Mouse (Mus musculus): ENCODE data around the gene Chdh. TPM values are rescaled to one million over a fixed set of nuclear protein-coding genes. Genes with fewer than 3 reads are reported as not detected.

The Chdh gene
- total RNA-seq, 2 experiments from 2014 or later, result 2.2 to 2.5 TPM

- Histone ChIP-seq H3K4me3 (no peak overlapping the region), H3K27ac (no peak overlapping the region)
- TF ChIP-seq CTCF (conservative IDR thresholded peaks at IDR 0.05), result no peak
- DNase-seq (ENCODE audit: low spot score in 2 of 2), result no peak
Observed at GRCm38 (mm10) chr14:30046976-30047375, 38.2 kb downstream of the Chdh start.

- TF ChIP-seq CTCF (conservative IDR thresholded peaks at IDR 0.05), result peak; percentile 70
- DNase-seq (ENCODE audit: low spot score in 2 of 2), result no peak
- no peak overlapping the region for H3K4me3 ChIP-seq
- no peak overlapping the region for H3K27ac ChIP-seq
Observed at GRCm38 (mm10) chr14:30048049-30048448, 39.2 kb downstream of the Chdh start.

GRCm38 (mm10) chr14:30050280-30050679 lies 41.5 kb downstream of the Chdh start:
- no peak for DNase-seq (ENCODE audit: low spot score in 2 of 2)
- no peak for TF ChIP-seq CTCF (conservative IDR thresholded peaks at IDR 0.05)
- no peak overlapping the region for H3K4me3 ChIP-seq
- no peak overlapping the region for H3K27ac ChIP-seq

DNA sequence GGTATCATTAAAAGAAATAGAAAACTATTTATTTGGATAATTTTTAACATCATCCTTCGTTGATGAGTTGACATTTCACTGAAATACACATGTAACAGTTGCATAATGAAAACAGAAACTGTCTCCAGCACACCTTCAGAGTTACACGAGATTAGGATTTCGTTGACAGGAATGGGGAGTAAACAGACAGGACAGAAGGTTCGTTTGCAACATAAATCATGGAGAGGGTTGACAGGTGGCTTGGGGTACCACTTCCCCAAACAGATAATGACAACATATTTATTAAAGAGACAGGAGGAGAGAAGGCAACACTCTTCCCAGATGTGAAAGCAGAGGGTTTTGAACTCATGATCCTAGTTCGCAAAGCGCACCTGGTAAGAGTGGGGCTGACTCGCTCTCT lies 46.1 kb downstream of the Chdh start:
- DNase-seq (ENCODE audit: low spot score in 2 of 2), result no peak
- no peak for TF ChIP-seq CTCF (conservative IDR thresholded peaks at IDR 0.05)
- no peak overlapping the region for H3K27ac ChIP-seq
- no peak overlapping the region for H3K4me3 ChIP-seq

GRCm38 (mm10) chr14:30056031-30056766 lies 47.4 kb downstream of the Chdh start:
- peak; percentile 19 to 21 for DNase-seq (ENCODE audit: low spot score in 2 of 2)
- peak overlapping the region; percentile 46 for H3K27ac ChIP-seq
- no peak for TF ChIP-seq CTCF (conservative IDR thresholded peaks at IDR 0.05)

GRCm38 (mm10) chr14:30064864-30065263 lies 56.0 kb downstream of the Chdh start:
- DNase-seq (ENCODE audit: low spot score in 2 of 2), result no peak
- TF ChIP-seq CTCF (conservative IDR thresholded peaks at IDR 0.05), result no peak
- no peak overlapping the region for H3K4me3 ChIP-seq
- H3K27ac ChIP-seq, result no peak overlapping the region

More at GRCm38 (mm10) chr14:30056031-30056766, 47.4 kb downstream of the Chdh start:
- H3K4me3 ChIP-seq, result no peak overlapping the region

GRCm38 (mm10) chr14:30066752-30067151 lies 57.9 kb downstream of the Chdh start:
- H3K4me3 ChIP-seq, result no peak overlapping the region
- H3K27ac ChIP-seq, result no peak overlapping the region
- no peak for TF ChIP-seq CTCF (conservative IDR thresholded peaks at IDR 0.05)
- DNase-seq (ENCODE audit: low spot score in 2 of 2), result no peak

DNA sequence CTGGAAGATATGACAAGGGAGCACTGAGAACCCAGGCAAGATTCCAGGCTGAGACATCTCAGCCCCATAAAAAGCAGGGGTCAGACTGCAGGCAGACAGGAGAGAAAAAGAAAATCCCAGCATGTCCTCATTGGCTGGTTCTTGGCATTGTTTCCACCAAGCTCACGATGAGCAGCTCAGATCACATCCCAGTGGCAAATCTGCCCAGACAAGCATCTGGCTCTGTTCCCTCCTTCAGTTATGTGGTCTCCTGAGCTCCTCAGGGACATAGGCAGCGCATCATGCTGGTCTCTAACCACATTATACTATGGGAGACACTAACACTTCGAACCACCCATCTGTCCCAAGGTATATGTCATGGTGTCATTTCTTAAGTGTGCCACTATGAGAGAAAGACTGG lies 59.7 kb downstream of the Chdh start:
- H3K27ac ChIP-seq, result no peak overlapping the region
- TF ChIP-seq CTCF (conservative IDR thresholded peaks at IDR 0.05), result no peak
- no peak for DNase-seq (ENCODE audit: low spot score in 2 of 2)
- no peak overlapping the region for H3K4me3 ChIP-seq

GRCm38 (mm10) chr14:30075268-30075887 lies 66.6 kb downstream of the Chdh start:
- no peak overlapping the region for H3K27ac ChIP-seq
- no peak overlapping the region for H3K4me3 ChIP-seq
- no peak for DNase-seq (ENCODE audit: low spot score in 2 of 2)
- TF ChIP-seq CTCF (conservative IDR thresholded peaks at IDR 0.05), result no peak

- DNase-seq (ENCODE audit: low spot score in 2 of 2), result no peak
- Histone ChIP-seq H3K4me3 (no peak overlapping the region), H3K27ac (no peak overlapping the region)
- TF ChIP-seq CTCF (conservative IDR thresholded peaks at IDR 0.05), result no peak
Observed at GRCm38 (mm10) chr14:30078115-30078808, 69.4 kb downstream of the Chdh start.

DNA sequence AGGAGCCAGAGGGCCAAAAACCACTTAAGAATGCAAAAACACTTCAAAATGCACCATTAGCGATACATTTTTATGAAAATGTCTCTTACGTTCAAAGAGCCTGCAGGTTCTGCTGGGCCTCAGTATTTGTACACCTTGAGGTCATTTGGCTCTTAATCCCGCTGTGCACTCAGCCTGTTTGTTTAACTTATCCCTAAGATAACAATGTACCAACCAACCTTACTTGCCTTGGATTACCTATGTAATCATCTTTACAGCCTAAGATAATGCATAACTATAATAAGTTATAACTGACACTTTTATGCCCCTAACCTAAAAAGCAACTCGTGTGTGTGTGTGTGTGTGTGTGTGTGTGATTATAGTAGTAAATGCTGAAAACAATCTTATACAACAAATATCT lies 70.9 kb downstream of the Chdh start:
- DNase-seq (ENCODE audit: low spot score in 2 of 2), result no peak
- H3K27ac ChIP-seq, result no peak overlapping the region
- H3K4me3 ChIP-seq, result no peak overlapping the region
- TF ChIP-seq CTCF (conservative IDR thresholded peaks at IDR 0.05), result no peak

Small RNAs within 50 kb of the gene (microRNA-seq; reads per million reads assigned to microRNA genes)
- 0 to 0.32 reads per million in 2 experiments for gene Mir6947

Other genes starting within 250 kb of the Chdh start
- gene Selenok, start 40.7 kb upstream of the Chdh start, total RNA-seq (2021), result 100 to 1,000 TPM; 107 to 110 TPM
- gene Actr8, start 30.7 kb upstream of the Chdh start, total RNA-seq (2021), result 10 to 100 TPM; 84.0 to 90.4 TPM
- gene Il17rb, start 127 bp upstream of the Chdh start, total RNA-seq (2021), result 1 to 10 TPM; 1.1 to 1.2 TPM